Mouse (Mus musculus): ENCODE data around the gene Arhgef1. TPM values are rescaled to one million over a fixed set of nuclear protein-coding genes. Genes with fewer than 3 reads are reported as not detected.

The Arhgef1 gene
- polyA plus RNA-seq, 1 experiment: 84.4 TPM

- Histone ChIP-seq H3K79me3 (ENCODE audit: low read depth) (no peaks in the 10 kb centered on the region), H3K27me3 (ENCODE audit: control insufficient read depth, insufficient read depth, insufficient read length) (no peaks in the 10 kb centered on the region), H3K4me3 (ENCODE audit: insufficient read depth, poor library complexity, severe bottlenecking) (peak overlapping the region; percentile 55), H3K79me2 (ENCODE audit: control insufficient read depth, insufficient read depth) (no peaks in the 10 kb centered on the region), H3K36me3 (ENCODE audit: control insufficient read depth, insufficient read depth) (peaks cover 3% of the 10 kb centered on the region), H3ac (ENCODE audit: control insufficient read depth, insufficient read length, low read depth) (peak overlapping the region; percentile 52)
- peak; percentile 66 for TF ChIP-seq CTCF (IDR thresholded peaks at IDR 0.05; ENCODE audit: control insufficient read depth, insufficient read depth, insufficient read length)
- no peak for TF ChIP-seq FOSL1 (IDR thresholded peaks at IDR 0.05; ENCODE audit: insufficient read depth, low read length, poor library complexity, severe bottlenecking)
These were observed 68.7 kb downstream of the Arhgef1 start for GRCm38 (mm10) chr7:24971261-24971971.

DNA sequence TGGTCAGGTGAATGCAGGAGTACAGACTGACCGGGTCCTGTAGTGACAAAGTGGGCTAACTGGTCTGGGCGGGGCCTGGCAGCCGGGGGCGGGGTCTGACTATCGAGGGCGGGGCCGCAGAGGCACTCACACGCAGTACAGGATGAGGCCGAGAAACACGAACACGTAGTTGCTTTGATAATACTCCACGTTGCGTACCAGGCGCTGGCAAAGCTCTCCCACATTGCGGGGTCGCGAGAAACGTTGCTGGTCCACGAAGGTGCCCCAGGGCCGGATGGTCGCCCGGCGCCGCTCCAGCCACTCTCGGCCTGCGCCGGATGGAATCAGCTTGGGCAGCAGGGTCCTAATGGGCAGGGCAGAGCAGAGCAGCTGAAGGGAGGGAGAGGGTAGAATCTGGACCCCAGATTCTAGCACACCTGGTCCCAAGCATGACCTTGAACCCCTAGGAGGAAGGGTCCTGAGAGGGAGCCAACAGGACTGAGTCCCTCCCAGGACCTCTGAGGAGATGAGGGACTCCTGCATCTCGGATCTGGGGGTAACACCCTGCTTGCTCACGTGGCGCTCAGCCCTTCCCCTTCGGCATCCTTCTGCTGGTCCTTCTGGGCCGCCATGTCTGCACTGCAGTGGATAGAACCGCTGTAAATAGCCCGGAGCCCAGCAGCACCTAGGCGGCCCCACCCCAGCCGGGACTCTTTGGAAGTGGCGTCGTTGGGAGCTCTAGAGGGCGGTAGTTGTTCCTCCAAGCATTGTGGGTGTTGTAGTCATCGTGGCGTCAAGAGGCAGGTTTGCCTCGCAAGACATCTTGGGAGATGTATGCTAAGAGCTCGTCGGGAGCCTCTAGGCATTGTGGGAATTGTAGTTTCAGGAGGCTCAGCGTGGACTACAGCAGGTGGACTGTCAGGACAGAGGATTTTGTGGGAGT, 69.5 kb downstream of the Arhgef1 start, which contains the start of gene Rabac1:
TSS of gene Rabac1 (minus strand) at position 783 of the 922 bp plus-strand sequence.
- H3K36me3 ChIP-seq (ENCODE audit: control insufficient read depth, insufficient read depth): peaks cover 3% of the 10 kb centered on the region
- H3K27me3 ChIP-seq (ENCODE audit: control insufficient read depth, insufficient read depth, insufficient read length): no peaks in the 10 kb centered on the region
- TF ChIP-seq FOSL1 (IDR thresholded peaks at IDR 0.05; ENCODE audit: insufficient read depth, low read length, poor library complexity, severe bottlenecking) (no peak), MYOG (IDR thresholded peaks at IDR 0.05; ENCODE audit: control insufficient read depth, extremely low read depth, insufficient read length) (no peak), CTCF (IDR thresholded peaks at IDR 0.05; ENCODE audit: control insufficient read depth, insufficient read depth, insufficient read length) (peak; percentile 27), USF1 (IDR thresholded peaks at IDR 0.05; ENCODE audit: low read depth) (no peak)
- no peaks in the 10 kb centered on the region for H3K79me2 ChIP-seq (ENCODE audit: control insufficient read depth, insufficient read depth)
- H3ac ChIP-seq (ENCODE audit: control insufficient read depth, insufficient read length, low read depth): peak within 1 kb of the TSS; percentile 87
- no peaks in the 10 kb centered on the region for H3K79me3 ChIP-seq (ENCODE audit: low read depth)
- peak within 1 kb of the TSS; percentile 55 for H3K4me3 ChIP-seq (ENCODE audit: insufficient read depth, poor library complexity, severe bottlenecking)

- Histone ChIP-seq H3K36me3 (ENCODE audit: control insufficient read depth, insufficient read depth) (peaks cover 3% of the 10 kb centered on the region), H3ac (ENCODE audit: control insufficient read depth, insufficient read length, low read depth) (no peak overlapping the region), H3K79me3 (ENCODE audit: low read depth) (no peaks in the 10 kb centered on the region), H3K27me3 (ENCODE audit: control insufficient read depth, insufficient read depth, insufficient read length) (no peaks in the 10 kb centered on the region), H3K4me3 (ENCODE audit: insufficient read depth, poor library complexity, severe bottlenecking) (no peak overlapping the region), H3K79me2 (ENCODE audit: control insufficient read depth, insufficient read depth) (no peaks in the 10 kb centered on the region)
- TF ChIP-seq CTCF (IDR thresholded peaks at IDR 0.05; ENCODE audit: control insufficient read depth, insufficient read depth, insufficient read length) (no peak), CEBPB (IDR thresholded peaks at IDR 0.05; ENCODE audit: low read depth) (no peak), MYOG (IDR thresholded peaks at IDR 0.05; ENCODE audit: control insufficient read depth, extremely low read depth, insufficient read length) (no peak), USF1 (IDR thresholded peaks at IDR 0.05; ENCODE audit: low read depth) (no peak)
These were observed 70.5 kb downstream of the Arhgef1 start for GRCm38 (mm10) chr7:24973208-24973607.

- no peak overlapping the region for H3K4me3 ChIP-seq (ENCODE audit: insufficient read depth, poor library complexity, severe bottlenecking)
These were observed 71.2 kb downstream of the Arhgef1 start for GRCm38 (mm10) chr7:24973902-24974301.

GRCm38 (mm10) chr7:24974893-24975595, 72.3 kb downstream of the Arhgef1 start:
- TF ChIP-seq MYOD1 (IDR thresholded peaks at IDR 0.05; ENCODE audit: control insufficient read depth, insufficient read length, low read depth) (no peak), MYOG (IDR thresholded peaks at IDR 0.05; ENCODE audit: control insufficient read depth, extremely low read depth, insufficient read length) (no peak), FOSL1 (IDR thresholded peaks at IDR 0.05; ENCODE audit: insufficient read depth, low read length, poor library complexity, severe bottlenecking) (no peak), CEBPB (IDR thresholded peaks at IDR 0.05; ENCODE audit: low read depth) (no peak), CTCF (IDR thresholded peaks at IDR 0.05; ENCODE audit: control insufficient read depth, insufficient read depth, insufficient read length) (no peak), MAX (IDR thresholded peaks at IDR 0.05) (no peak), USF1 (IDR thresholded peaks at IDR 0.05; ENCODE audit: low read depth) (no peak)

More at GRCm38 (mm10) chr7:24973902-24974301, 71.2 kb downstream of the Arhgef1 start:
- H3K79me3 ChIP-seq (ENCODE audit: low read depth): no peaks in the 10 kb centered on the region
- no peaks in the 10 kb centered on the region for H3K79me2 ChIP-seq (ENCODE audit: control insufficient read depth, insufficient read depth)
- H3K27me3 ChIP-seq (ENCODE audit: control insufficient read depth, insufficient read depth, insufficient read length): peaks cover 6% of the 10 kb centered on the region
- no peak for TF ChIP-seq MYOG (IDR thresholded peaks at IDR 0.05; ENCODE audit: control insufficient read depth, extremely low read depth, insufficient read length)
- TF ChIP-seq USF1 (IDR thresholded peaks at IDR 0.05; ENCODE audit: low read depth): no peak
- no peak for TF ChIP-seq MAX (IDR thresholded peaks at IDR 0.05)
- TF ChIP-seq CEBPB (IDR thresholded peaks at IDR 0.05; ENCODE audit: low read depth): no peak
- TF ChIP-seq CTCF (IDR thresholded peaks at IDR 0.05; ENCODE audit: control insufficient read depth, insufficient read depth, insufficient read length): no peak
- TF ChIP-seq MYOD1 (IDR thresholded peaks at IDR 0.05; ENCODE audit: control insufficient read depth, insufficient read length, low read depth): no peak
- TF ChIP-seq FOSL1 (IDR thresholded peaks at IDR 0.05; ENCODE audit: insufficient read depth, low read length, poor library complexity, severe bottlenecking): no peak
- no peak overlapping the region for H3ac ChIP-seq (ENCODE audit: control insufficient read depth, insufficient read length, low read depth)
- peaks cover 3% of the 10 kb centered on the region for H3K36me3 ChIP-seq (ENCODE audit: control insufficient read depth, insufficient read depth)

More at GRCm38 (mm10) chr7:24974893-24975595, 72.3 kb downstream of the Arhgef1 start:
- no peaks in the 10 kb centered on the region for H3K79me3 ChIP-seq (ENCODE audit: low read depth)
- H3K79me2 ChIP-seq (ENCODE audit: control insufficient read depth, insufficient read depth): no peaks in the 10 kb centered on the region
- H3K36me3 ChIP-seq (ENCODE audit: control insufficient read depth, insufficient read depth): no peaks in the 10 kb centered on the region
- no peak overlapping the region for H3K4me3 ChIP-seq (ENCODE audit: insufficient read depth, poor library complexity, severe bottlenecking)
- peaks cover 14% of the 10 kb centered on the region for H3K27me3 ChIP-seq (ENCODE audit: control insufficient read depth, insufficient read depth, insufficient read length)
- H3ac ChIP-seq (ENCODE audit: control insufficient read depth, insufficient read length, low read depth): no peak overlapping the region

Small RNA genes within 50 kb of the gene (microRNA-seq; reads per million reads assigned to microRNA genes)
- gene Mir7046 (ENCODE audit: borderline microRNAs expressed): not detected

Other genes with a start within 250 kb of the Arhgef1 start
- gene Tex101, start 226.2 kb upstream of the Arhgef1 start, polyA plus RNA-seq (2012; fragmentation: generic; extraction: Trizol): not detected
- not detected for gene BC049730, start 193.7 kb upstream of the Arhgef1 start, polyA plus RNA-seq (2012; fragmentation: generic; extraction: Trizol)
- not detected for gene Gm4763, start 176.0 kb upstream of the Arhgef1 start, polyA plus RNA-seq (2012; fragmentation: generic; extraction: Trizol)
- not detected for gene Cd177, start 142.6 kb upstream of the Arhgef1 start, polyA plus RNA-seq (2012; fragmentation: generic; extraction: Trizol)
- 0.04 TPM for gene Ceacam10, start 125.7 kb upstream of the Arhgef1 start, polyA plus RNA-seq (2012; fragmentation: generic; extraction: Trizol)
- gene Gm9844, start 40.7 kb upstream of the Arhgef1 start, polyA plus RNA-seq (2012; fragmentation: generic; extraction: Trizol): 25.5 TPM
- gene Lypd4, start 33.0 kb upstream of the Arhgef1 start, polyA plus RNA-seq (2012; fragmentation: generic; extraction: Trizol): not detected
- not detected for gene Dmrtc2, start 32.9 kb upstream of the Arhgef1 start, polyA plus RNA-seq (2012; fragmentation: generic; extraction: Trizol)
- 3,185 TPM for gene Rps19, start 18.5 kb upstream of the Arhgef1 start, polyA plus RNA-seq (2012; fragmentation: generic; extraction: Trizol)
- gene Cd79a, start 5.5 kb upstream of the Arhgef1 start, polyA plus RNA-seq (2012; fragmentation: generic; extraction: Trizol): 0.09 TPM
- not detected for gene Gm4881, start 41.6 kb downstream of the Arhgef1 start, polyA plus RNA-seq (2012; fragmentation: generic; extraction: Trizol)
- gene Rabac1, start 69.8 kb downstream of the Arhgef1 start, polyA plus RNA-seq (2012; fragmentation: generic; extraction: Trizol): 208 TPM
- gene Atp1a3, start 103.0 kb downstream of the Arhgef1 start, polyA plus RNA-seq (2012; fragmentation: generic; extraction: Trizol): 0.22 TPM
- gene Grik5, start 169.4 kb downstream of the Arhgef1 start, polyA plus RNA-seq (2012; fragmentation: generic; extraction: Trizol): 9.8 TPM
- gene Zfp574, start 169.7 kb downstream of the Arhgef1 start, polyA plus RNA-seq (2012; fragmentation: generic; extraction: Trizol): 15.5 TPM